Mouse (Mus musculus): ENCODE measurements around the gene Med8.

GRCm38 (mm10) chr4:118387316-118387715 lies 21.8 kb upstream of the Med8 start:
- TF ChIP-seq POLR2A (IDR thresholded peaks at IDR 0.05; ENCODE audit: borderline replicate concordance, extremely low read depth, low read depth, low read length) (no peak), CTCF (IDR thresholded peaks at IDR 0.05; ENCODE audit: insufficient read depth, low read length) (no peak)

Data from lung, adult 2 months (tissue).